Mouse (Mus musculus) hindbrain, embryonic 13.5 days (tissue): Measurements from ENCODE around the gene Ddx41. TPM values are rescaled to one million over a fixed set of nuclear protein-coding genes. Genes with fewer than 3 reads are reported as not detected.
"Not testable (repeated sequence)": the region's sequence is repeated elsewhere in the genome, so short reads cannot be mapped to it uniquely, and the experiment has no call there.

Experiments
- ATAC-seq: fragments of 200-750 bp; cut with Nextera tagmentation; 2 replicates; pipeline ENCODE4 v1.8.0; 2017; ENCODE audit warnings: moderate TSS enrichment; ENCODE audit not compliant: low FRiP score
- H3K27ac ChIP-seq: fragments of 300-500 bp; sonication (generic); 2 replicates; pipeline ENCODE4 v1.5.1; 2015; ENCODE audit warnings: inconsistent platforms, mild to moderate bottlenecking, moderate library complexity
- H3K27me3 ChIP-seq: fragments of 300-500 bp; sonication (generic); 2 replicates; pipeline ENCODE4 v1.6.1; 2015; ENCODE audit warnings: mild to moderate bottlenecking, inconsistent platforms
- H3K36me3 ChIP-seq: fragments of 300-500 bp; sonication (generic); 2 replicates; pipeline ENCODE4 v1.6.1; 2015; ENCODE audit warnings: mild to moderate bottlenecking, inconsistent platforms
- H3K4me1 ChIP-seq: fragments of 300-500 bp; sonication (generic); replicated peaks from 2 replicates; pipeline ENCODE4 v1.6.1; 2015; ENCODE audit warnings: inconsistent platforms
- H3K4me2 ChIP-seq: fragments of 300-500 bp; sonication (generic); 2 replicates; pipeline ENCODE4 v1.6.1; 2015; ENCODE audit warnings: inconsistent platforms, mild to moderate bottlenecking, moderate library complexity
- H3K4me3 ChIP-seq: fragments of 300-500 bp; sonication (generic); 2 replicates; pipeline ENCODE4 v1.5.1; 2015; ENCODE audit warnings: mild to moderate bottlenecking, inconsistent platforms
- H3K9ac ChIP-seq: fragments of 300-500 bp; sonication (generic); 2 replicates; pipeline ENCODE4 v1.6.1; 2015; ENCODE audit warnings: mild to moderate bottlenecking, inconsistent platforms
- H3K9me3 ChIP-seq: fragments of 300-500 bp; sonication (generic); 2 replicates; pipeline ENCODE4 v1.6.1; 2016; ENCODE audit warnings: inconsistent platforms
- WGBS: fragments of 180-500 bp; shearing (Covaris S2); methylation state at CpG from one replicate; pipeline ENCODE4 v1.1.7; 2015; 5-methylcytosine and 5-hydroxymethylcytosine counted together
- polyA plus RNA-seq: library from polyadenylated mRNA; unstranded; fragments of >200 nt; fragmentation: Nextera tagmentation; extraction: Ambion mirVana; gene quantifications from 2 replicates; pipeline ENCODE4 v1.2.1, GENCODE M21; 2015

Ddx41 gene
- 55.6 and 55.9 TPM in 2 replicates for polyA plus RNA-seq

DNA sequence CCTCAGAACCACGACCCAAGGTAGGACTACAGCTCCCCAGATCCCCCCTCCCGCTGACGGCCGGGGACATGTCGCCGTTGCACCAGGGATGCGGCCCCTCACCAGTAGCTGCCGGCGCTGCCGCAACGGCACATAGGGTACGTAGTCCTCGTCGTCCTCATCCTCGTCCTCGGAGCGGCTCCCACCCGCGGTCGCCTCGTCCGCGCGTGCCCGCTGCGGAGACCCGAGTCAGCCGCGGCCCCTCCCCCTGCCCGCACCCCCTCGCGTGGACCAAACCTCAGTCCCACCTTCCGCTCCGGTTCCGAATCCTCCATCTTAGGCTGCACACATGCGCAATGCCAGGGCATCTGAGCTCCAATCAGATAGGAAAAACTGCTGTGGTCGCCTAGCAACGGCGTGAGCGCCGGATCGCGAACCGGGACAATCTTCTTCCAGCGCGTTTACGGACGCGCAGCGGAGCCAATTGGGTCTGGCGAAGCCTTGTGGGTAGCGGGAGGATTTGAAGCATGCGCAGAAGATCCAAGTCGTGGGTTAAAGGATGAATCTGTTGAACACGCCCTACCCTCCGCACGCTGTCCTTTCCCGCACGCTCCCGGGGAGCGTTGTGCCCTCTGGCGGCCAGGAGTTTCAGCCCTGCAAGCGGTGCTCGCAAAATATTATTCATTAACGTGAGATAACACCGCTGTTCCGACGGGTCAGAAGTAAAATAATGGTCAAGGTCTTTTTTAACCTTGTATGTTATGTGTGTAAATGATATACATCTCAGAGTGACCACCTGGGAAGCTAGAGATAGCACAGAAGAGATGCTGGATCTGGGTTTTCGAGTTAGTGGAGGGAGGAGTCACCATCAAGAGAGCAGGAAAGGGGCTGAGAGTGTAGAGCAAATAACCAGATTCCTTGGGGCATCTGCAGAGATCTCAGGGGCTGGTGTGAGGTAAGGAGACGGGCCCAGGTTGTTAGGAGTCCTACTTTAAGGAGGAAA is at the start of gene Ddx41:
TSS of gene Ddx41 (minus strand) at position 465 of the 982 bp plus-strand sequence.
- WGBS: under 1% methylated on average over 70 of the region's 70 CpGs
- Histone ChIP-seq H3K9ac (peak within 1 kb of the TSS; percentile 89), H3K36me3 (peaks cover 77% of the 10 kb centered on the region), H3K4me2 (peak within 1 kb of the TSS; percentile 91), H3K4me1 (peaks cover 26% of the 10 kb centered on the region), H3K27me3 (no peaks in the 10 kb centered on the region), H3K4me3 (peak within 1 kb of the TSS; percentile 80), H3K27ac (peak within 1 kb of the TSS; percentile 86), H3K9me3 (no peaks in the 10 kb centered on the region)
- peak; percentile 99 for ATAC-seq

DNA sequence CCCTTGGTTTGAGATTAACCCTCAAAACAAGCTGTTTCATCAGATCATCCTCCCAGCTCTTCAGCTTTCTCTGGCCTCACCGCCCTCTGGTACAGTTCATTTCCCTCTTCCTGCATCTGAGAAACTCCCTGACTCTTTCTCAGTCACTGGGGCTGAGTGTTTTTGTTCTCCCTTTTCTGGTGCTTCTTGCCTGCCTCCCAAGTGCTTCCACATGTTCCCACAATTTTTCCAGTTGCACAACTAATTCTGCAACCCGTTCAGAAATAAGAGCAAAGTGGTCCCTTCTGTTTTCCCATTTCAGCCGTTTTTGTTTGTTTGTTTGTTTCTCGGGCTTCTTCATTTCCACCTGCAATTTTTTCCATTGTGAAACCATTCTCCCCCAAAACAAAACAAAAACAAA is 41.6 kb upstream of the Ddx41 start:
- Histone ChIP-seq H3K27ac (no peak overlapping the region), H3K27me3 (no peaks in the 10 kb centered on the region), H3K4me1 (no peaks in the 10 kb centered on the region), H3K4me2 (no peak overlapping the region), H3K4me3 (no peak overlapping the region), H3K9me3 (no peaks in the 10 kb centered on the region), H3K9ac (no peak overlapping the region), H3K36me3 (no peaks in the 10 kb centered on the region)
- 87% methylated on average over 4 of the region's 4 CpGs for WGBS
- ATAC-seq: no peak

DNA sequence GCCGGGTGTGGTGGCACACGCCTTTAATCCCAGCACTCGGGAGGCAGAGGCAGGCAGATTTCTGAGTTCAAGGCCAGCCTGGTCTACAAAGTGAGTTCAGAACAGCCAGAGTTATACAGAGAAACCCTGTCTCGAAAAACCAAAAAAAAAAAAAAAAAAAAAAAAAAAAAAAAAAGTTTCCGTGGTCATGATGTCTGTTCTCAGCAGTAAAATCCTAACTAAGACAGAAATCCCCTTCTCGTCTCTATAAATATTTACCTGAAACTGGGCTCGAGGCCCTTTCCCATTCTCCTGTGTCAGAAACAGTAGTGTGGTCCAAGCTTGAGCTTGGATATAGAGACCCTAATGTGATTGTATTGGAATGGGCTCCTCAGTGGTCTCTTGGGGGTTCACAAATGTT is 40.4 kb upstream of the Ddx41 start:
- not testable (repeated sequence) for H3K9ac ChIP-seq, H3K4me1 ChIP-seq, H3K27me3 ChIP-seq, H3K4me2 ChIP-seq, H3K36me3 ChIP-seq, H3K4me3 ChIP-seq, ATAC-seq, H3K27ac ChIP-seq, H3K9me3 ChIP-seq
- 96% methylated on average over 7 of the region's 7 CpGs for WGBS

DNA sequence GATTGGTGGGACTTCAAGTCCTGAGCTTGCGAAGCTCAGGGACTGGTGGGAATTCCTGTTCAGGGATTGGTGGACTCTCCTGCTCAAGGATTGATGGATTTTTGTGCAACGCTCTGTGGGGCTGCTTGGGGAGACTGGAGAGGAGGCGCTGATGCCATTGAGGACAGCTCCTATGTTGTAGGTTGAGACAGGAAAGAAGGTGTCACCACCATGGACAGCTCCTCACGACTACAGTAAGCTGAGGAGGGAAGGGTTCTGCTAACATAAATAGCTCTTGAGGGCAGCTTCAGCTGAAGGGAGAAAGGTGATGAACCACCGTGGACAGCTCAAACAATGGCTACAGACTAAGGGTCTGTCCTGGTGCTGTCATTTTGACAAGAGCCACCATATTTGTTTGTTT is 39.5 kb upstream of the Ddx41 start:
- Histone ChIP-seq H3K4me1 (peaks cover 9% of the 10 kb centered on the region), H3K4me3 (no peak overlapping the region), H3K27ac (no peak overlapping the region), H3K9me3 (no peaks in the 10 kb centered on the region), H3K27me3 (no peaks in the 10 kb centered on the region), H3K4me2 (no peak overlapping the region), H3K36me3 (no peaks in the 10 kb centered on the region), H3K9ac (no peak overlapping the region)
- WGBS: 65% methylated on average over 5 of the region's 5 CpGs
- ATAC-seq: no peak

DNA sequence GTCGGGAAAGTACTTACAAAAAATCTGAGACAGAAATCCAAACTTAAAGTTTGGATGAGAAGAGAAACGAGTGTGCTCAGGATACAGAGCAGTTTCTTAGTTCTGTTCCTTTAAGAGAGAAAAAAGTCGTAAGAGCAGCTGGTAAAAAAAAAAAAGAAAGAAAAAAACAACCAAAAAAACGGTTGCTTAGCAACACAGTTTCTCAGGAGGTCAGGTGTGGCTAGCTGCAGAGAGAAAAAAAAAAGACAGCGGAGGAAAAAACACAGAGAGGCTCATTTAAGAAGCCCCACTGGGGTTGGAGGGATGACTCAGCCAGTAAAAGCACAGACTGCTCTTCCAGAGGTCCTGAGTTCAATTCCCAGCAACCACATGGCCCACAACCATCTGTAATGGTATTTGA is 37.9 kb upstream of the Ddx41 start:
- H3K27me3 ChIP-seq: no peaks in the 10 kb centered on the region
- peaks cover 17% of the 10 kb centered on the region for H3K4me1 ChIP-seq
- no peak overlapping the region for H3K4me2 ChIP-seq
- no peak overlapping the region for H3K4me3 ChIP-seq
- no peaks in the 10 kb centered on the region for H3K9me3 ChIP-seq
- H3K36me3 ChIP-seq: no peaks in the 10 kb centered on the region
- WGBS: 74% methylated on average over 5 of the region's 5 CpGs
- H3K9ac ChIP-seq: no peak overlapping the region
- no peak overlapping the region for H3K27ac ChIP-seq
- ATAC-seq: no peak

DNA sequence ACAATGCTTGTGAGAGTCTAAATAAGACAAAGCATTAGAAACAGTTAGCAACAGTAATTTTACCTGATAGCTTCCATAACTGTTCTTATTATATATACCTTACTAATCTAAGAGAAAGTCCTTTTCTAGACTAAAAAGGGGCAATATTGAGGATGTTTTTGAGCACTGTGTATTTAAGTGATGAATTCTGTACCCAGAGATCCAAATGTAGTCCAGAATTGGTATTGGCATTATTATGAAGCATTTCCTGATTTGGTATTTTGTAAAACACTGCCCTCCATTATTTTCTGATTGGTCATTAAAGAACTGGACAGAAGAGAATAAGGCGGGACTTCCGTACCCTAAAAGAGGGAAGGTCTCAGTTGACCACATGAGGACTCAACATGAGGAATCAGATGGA is 37.0 kb upstream of the Ddx41 start, which contains the start of gene Tmed9:
TSS of gene Tmed9 (plus strand) at position 301 of the 400 bp plus-strand sequence.
- no peaks in the 10 kb centered on the region for H3K9me3 ChIP-seq
- H3K4me3 ChIP-seq: no peak within 1 kb of the TSS
- no peaks in the 10 kb centered on the region for H3K27me3 ChIP-seq
- H3K9ac ChIP-seq: no peak within 1 kb of the TSS
- no peak within 1 kb of the TSS for H3K27ac ChIP-seq
- no peak within 1 kb of the TSS for H3K4me2 ChIP-seq
- WGBS: 95% methylated on average over 2 of the region's 2 CpGs
- no peak for ATAC-seq
- peaks cover 26% of the 10 kb centered on the region for H3K4me1 ChIP-seq
- H3K36me3 ChIP-seq: no peaks in the 10 kb centered on the region

DNA sequence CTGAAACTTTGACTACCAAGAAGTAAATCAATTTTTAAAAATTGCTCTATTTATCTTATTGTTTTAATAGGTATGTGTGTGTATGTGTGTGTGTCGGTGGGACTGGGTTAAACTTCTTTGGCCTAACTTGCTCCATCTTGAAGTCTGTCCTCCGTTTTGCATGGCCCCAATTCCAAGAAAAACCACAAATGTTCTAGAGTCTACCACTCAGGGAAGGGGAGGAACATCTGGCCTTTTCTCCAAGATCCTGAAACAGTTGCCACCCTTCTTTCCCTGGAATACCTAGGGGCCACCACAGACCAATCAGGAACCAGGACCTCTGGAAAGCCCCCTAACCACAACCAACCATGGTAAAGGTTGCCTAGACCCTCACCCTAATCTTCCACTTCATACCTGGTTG is 35.5 kb upstream of the Ddx41 start:
- H3K27ac ChIP-seq: no peak overlapping the region
- no peak for ATAC-seq
- 0 out of 2 replicates have a peak overlapping the region, but pooled peaks have one; percentile 94 for H3K4me3 ChIP-seq
- H3K9me3 ChIP-seq: no peaks in the 10 kb centered on the region
- no peak overlapping the region for H3K9ac ChIP-seq
- peak overlapping the region; percentile 98 for H3K4me2 ChIP-seq
- WGBS: 81% methylated on average over 2 of the region's 2 CpGs
- H3K27me3 ChIP-seq: no peaks in the 10 kb centered on the region
- peaks cover 7% of the 10 kb centered on the region for H3K36me3 ChIP-seq
- peaks cover 40% of the 10 kb centered on the region for H3K4me1 ChIP-seq

DNA sequence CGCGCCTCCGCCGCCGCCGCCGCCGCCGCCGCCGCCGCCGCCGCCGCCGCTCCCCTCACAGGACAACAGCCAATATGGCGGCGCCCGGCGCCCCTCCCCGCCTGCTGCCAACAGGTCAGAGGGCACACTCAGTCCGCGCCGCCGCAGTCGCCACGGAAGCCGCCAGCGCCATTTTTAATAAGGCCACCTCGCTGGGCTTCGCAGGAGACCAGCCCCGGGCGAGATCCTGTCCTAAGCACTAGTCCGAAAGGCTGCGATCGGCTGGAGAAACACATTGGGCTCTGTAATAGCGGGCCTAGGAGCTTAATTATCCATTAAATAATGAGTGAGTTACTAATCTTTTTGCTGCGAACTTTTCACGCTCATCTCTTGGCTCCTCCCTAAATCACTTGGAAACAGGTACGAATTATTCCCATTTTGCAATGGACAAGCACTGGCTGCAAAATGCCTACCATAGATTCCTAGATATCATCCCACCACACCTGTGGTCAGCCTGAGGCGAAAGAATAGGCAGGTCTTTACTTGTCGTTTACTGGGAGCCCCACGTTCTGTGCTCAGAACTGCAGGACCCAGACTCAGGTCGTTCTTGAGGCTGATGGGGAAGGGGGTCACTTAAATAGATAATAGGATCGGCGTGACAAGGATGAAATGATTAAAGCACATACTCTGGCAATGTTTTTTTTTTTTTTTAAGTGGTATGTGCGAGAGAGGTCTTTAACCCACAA is 34.7 kb upstream of the Ddx41 start, which contains the start of gene Fam193b:
TSS of gene Fam193b (minus strand) at position 94 of the 725 bp plus-strand sequence.
- WGBS: 2% methylated on average over 44 of the region's 47 CpGs
- ATAC-seq: peak; percentile 82
- H3K9me3 ChIP-seq: no peaks in the 10 kb centered on the region

DNA sequence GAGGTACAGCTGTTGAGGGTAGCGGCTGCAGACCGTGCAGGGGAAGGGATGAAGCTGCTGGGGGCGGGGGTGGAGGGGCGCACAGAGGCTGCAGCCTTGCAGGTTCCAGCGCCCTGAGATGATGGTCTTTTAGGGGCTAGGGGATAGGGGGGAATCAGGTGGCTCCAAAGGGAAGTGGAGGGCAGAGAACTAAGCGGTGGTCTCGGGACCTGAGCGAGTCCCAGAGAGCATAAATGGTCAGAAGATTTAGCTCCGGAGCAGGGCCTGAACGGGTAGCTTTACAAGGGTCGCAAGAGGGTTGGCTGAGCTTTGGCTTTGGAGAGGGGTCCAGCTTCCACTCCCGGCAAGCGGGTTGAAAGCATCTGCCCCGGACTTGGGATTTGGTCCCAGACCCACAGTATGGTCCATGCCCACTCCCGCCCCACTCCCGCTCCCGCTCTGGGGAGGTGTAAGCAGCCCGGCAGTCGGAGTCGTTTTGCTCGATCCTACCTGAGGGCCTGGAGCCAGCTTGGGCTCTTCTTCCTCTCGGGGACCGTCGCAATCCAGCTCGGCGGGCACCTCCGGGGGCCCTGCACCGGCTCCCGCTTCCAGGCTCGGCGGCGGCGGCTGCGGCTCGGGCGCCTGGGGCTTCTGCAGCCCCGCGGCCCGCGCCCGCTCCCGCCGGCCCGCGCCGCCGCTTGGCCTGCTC is 34.0 kb upstream of the Ddx41 start:
- peaks cover 44% of the 10 kb centered on the region for H3K4me1 ChIP-seq
- WGBS: under 1% methylated on average over 31 of the region's 47 CpGs
- peak overlapping the region; percentile 98 for H3K4me2 ChIP-seq
- H3K27ac ChIP-seq: peak overlapping the region; percentile 94
- peak overlapping the region; percentile 94 for H3K4me3 ChIP-seq
- H3K9me3 ChIP-seq: no peaks in the 10 kb centered on the region
- peak; percentile 77 for ATAC-seq
- H3K27me3 ChIP-seq: no peaks in the 10 kb centered on the region
- peak overlapping the region; percentile 99 for H3K9ac ChIP-seq
- H3K36me3 ChIP-seq: peaks cover 17% of the 10 kb centered on the region

More for the DNA sequence above, 34.7 kb upstream of the Ddx41 start, which contains the start of gene Fam193b:
- Histone ChIP-seq H3K36me3 (peaks cover 12% of the 10 kb centered on the region), H3K4me2 (peak within 1 kb of the TSS; percentile 98), H3K4me1 (peaks cover 44% of the 10 kb centered on the region), H3K27ac (peak within 1 kb of the TSS; percentile 94), H3K4me3 (peak within 1 kb of the TSS; percentile 94), H3K9ac (peak within 1 kb of the TSS; percentile 99), H3K27me3 (no peaks in the 10 kb centered on the region)

DNA sequence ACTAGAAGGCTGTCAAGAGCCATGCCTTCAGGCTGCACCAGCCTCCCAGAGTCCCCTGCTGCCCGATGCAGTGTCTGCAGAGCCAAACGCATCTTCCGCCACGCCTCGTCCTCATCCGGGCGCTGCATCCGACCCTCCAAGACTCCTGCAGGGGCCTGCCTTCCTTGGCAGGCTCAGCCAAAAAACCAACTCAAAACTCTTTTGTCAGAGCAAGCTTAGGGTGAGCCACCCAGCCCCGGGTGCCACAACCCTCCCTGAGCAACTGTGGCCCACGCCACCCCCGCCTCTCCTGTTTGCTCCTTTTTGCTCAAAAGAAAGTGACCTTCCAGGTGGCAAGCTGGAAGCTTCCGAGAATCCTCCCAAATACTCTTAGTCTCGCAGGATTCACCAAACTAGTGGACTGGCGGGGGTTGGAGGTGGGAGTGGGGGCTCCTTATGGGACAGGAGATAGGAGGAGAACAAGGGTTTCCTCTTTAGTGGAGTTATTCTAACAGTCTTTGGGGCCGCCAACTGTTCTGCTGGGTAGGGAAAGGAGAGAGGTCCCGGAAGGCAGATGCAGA is 33.3 kb upstream of the Ddx41 start:
- 0 out of 2 replicates have a peak, but pooled peaks have one; percentile 21 for ATAC-seq
- H3K9me3 ChIP-seq: no peaks in the 10 kb centered on the region
- peaks cover 18% of the 10 kb centered on the region for H3K36me3 ChIP-seq
- peaks cover 47% of the 10 kb centered on the region for H3K4me1 ChIP-seq
- WGBS: 2% methylated on average over 16 of the region's 16 CpGs
- H3K27ac ChIP-seq: peak overlapping the region; percentile 94
- no peaks in the 10 kb centered on the region for H3K27me3 ChIP-seq
- peak overlapping the region; percentile 99 for H3K9ac ChIP-seq
- H3K4me2 ChIP-seq: peak overlapping the region; percentile 98
- H3K4me3 ChIP-seq: peak overlapping the region; percentile 94

DNA sequence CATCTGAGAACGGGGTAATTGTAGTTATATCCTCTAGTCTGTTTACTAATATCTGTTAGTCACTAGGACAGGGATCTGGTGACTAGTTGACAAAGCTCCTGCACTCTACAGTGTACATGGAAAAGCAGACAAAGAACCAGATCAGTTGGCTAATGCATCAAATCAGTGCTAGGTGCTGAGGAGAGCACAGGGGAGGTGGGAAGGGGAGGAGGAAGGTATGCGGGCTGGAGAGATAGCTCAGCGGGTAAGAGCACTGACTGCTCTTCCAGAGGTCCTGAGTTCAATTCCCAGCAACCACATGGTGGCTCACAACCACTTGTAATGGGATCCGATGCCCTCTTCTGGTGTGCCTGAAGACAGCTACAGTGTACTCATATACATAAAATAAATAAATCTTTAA is 32.1 kb upstream of the Ddx41 start:
- not testable (repeated sequence) for H3K9ac ChIP-seq, H3K27ac ChIP-seq, H3K4me3 ChIP-seq, H3K27me3 ChIP-seq, H3K9me3 ChIP-seq, ATAC-seq
- Histone ChIP-seq H3K4me1 (peaks cover 47% of the 10 kb centered on the region), H3K4me2 (0 out of 2 replicates have a peak overlapping the region, but pooled peaks have one; percentile 2), H3K36me3 (peaks cover 18% of the 10 kb centered on the region)
- 96% methylated on average over 4 of the region's 4 CpGs for WGBS
